Mouse (Mus musculus): Measurements from ENCODE around the gene Srpk1. TPM values are rescaled to one million over a fixed set of nuclear protein-coding genes. Genes with fewer than 3 reads are reported as not detected.

Srpk1 gene
- polyA plus RNA-seq, 1 experiment from 2014 or later: 107 TPM

- no peaks in the 10 kb centered on the region for H3K9me3 ChIP-seq (ENCODE audit: control insufficient read depth, low read length)
- no peak overlapping the region for H3K27ac ChIP-seq (ENCODE audit: low read length)
- no peak overlapping the region for H3K4me3 ChIP-seq (replicated peaks; ENCODE audit: low read length)
- H3K4me2 ChIP-seq (ENCODE audit: low read length): no peak overlapping the region
- no peak overlapping the region for H3K9ac ChIP-seq (replicated peaks; ENCODE audit: low read depth, low read length)
- no peaks in the 10 kb centered on the region for H3K27me3 ChIP-seq (replicated peaks; ENCODE audit: control insufficient read depth, insufficient read depth, low read length)
- peaks cover 7% of the 10 kb centered on the region; the same call in 1 of the 2 replicates for H3K36me3 ChIP-seq (ENCODE audit: control insufficient read depth, insufficient read depth)
- 88% methylated on average over 1 of the region's 1 CpGs for WGBS
- H3K4me1 ChIP-seq (replicated peaks; ENCODE audit: control insufficient read depth, insufficient read depth, low read length): peaks cover 24% of the 10 kb centered on the region
- no peak for ATAC-seq
Measured at GRCm38 (mm10) chr17:28618775-28619174, 3.7 kb downstream of the Srpk1 start.

GRCm38 (mm10) chr17:28618124-28618523, 4.4 kb downstream of the Srpk1 start:
- H3K9ac ChIP-seq (replicated peaks; ENCODE audit: low read depth, low read length): no peak overlapping the region
- no peak for ATAC-seq
- 81% methylated on average over 7 of the region's 7 CpGs for WGBS

GRCm38 (mm10) chr17:28617636-28618035, 4.9 kb downstream of the Srpk1 start:
- H3K9ac ChIP-seq (replicated peaks; ENCODE audit: low read depth, low read length): no peak overlapping the region
- H3K36me3 ChIP-seq (ENCODE audit: control insufficient read depth, insufficient read depth): peaks cover 7% of the 10 kb centered on the region; the same call in 1 of the 2 replicates
- peaks cover 22% of the 10 kb centered on the region for H3K4me1 ChIP-seq (replicated peaks; ENCODE audit: control insufficient read depth, insufficient read depth, low read length)
- H3K27ac ChIP-seq (ENCODE audit: low read length): no peak overlapping the region
- H3K9me3 ChIP-seq (ENCODE audit: control insufficient read depth, low read length): no peaks in the 10 kb centered on the region
- H3K27me3 ChIP-seq (replicated peaks; ENCODE audit: control insufficient read depth, insufficient read depth, low read length): no peaks in the 10 kb centered on the region
- no peak overlapping the region for H3K4me2 ChIP-seq (ENCODE audit: low read length)
- no peak overlapping the region for H3K4me3 ChIP-seq (replicated peaks; ENCODE audit: low read length)
- 91% methylated on average over 10 of the region's 10 CpGs for WGBS
- ATAC-seq: no peak

More at GRCm38 (mm10) chr17:28618124-28618523, 4.4 kb downstream of the Srpk1 start:
- Histone ChIP-seq H3K4me3 (replicated peaks; ENCODE audit: low read length) (no peak overlapping the region), H3K27me3 (replicated peaks; ENCODE audit: control insufficient read depth, insufficient read depth, low read length) (no peaks in the 10 kb centered on the region), H3K4me1 (replicated peaks; ENCODE audit: control insufficient read depth, insufficient read depth, low read length) (peaks cover 24% of the 10 kb centered on the region), H3K4me2 (ENCODE audit: low read length) (no peak overlapping the region), H3K9me3 (ENCODE audit: control insufficient read depth, low read length) (no peaks in the 10 kb centered on the region), H3K36me3 (ENCODE audit: control insufficient read depth, insufficient read depth) (peaks cover 7% of the 10 kb centered on the region; the same call in 1 of the 2 replicates), H3K27ac (ENCODE audit: low read length) (no peak overlapping the region)

GRCm38 (mm10) chr17:28615332-28615731, 7.2 kb downstream of the Srpk1 start:
- H3K9ac ChIP-seq (replicated peaks; ENCODE audit: low read depth, low read length): no peak overlapping the region
- peaks cover 10% of the 10 kb centered on the region for H3K4me1 ChIP-seq (replicated peaks; ENCODE audit: control insufficient read depth, insufficient read depth, low read length)
- no peak for ATAC-seq
- no peaks in the 10 kb centered on the region for H3K27me3 ChIP-seq (replicated peaks; ENCODE audit: control insufficient read depth, insufficient read depth, low read length)
- no peak overlapping the region for H3K27ac ChIP-seq (ENCODE audit: low read length)
- WGBS: 95% methylated on average over 4 of the region's 4 CpGs
- no peaks in the 10 kb centered on the region for H3K9me3 ChIP-seq (ENCODE audit: control insufficient read depth, low read length)
- no peak overlapping the region for H3K4me3 ChIP-seq (replicated peaks; ENCODE audit: low read length)
- H3K36me3 ChIP-seq (ENCODE audit: control insufficient read depth, insufficient read depth): peaks cover 7% of the 10 kb centered on the region; the same call in 1 of the 2 replicates
- no peak overlapping the region for H3K4me2 ChIP-seq (ENCODE audit: low read length)

- H3K9ac ChIP-seq (replicated peaks; ENCODE audit: low read depth, low read length): no peak overlapping the region
- no peak overlapping the region for H3K27ac ChIP-seq (ENCODE audit: low read length)
- H3K36me3 ChIP-seq (ENCODE audit: control insufficient read depth, insufficient read depth): peaks cover 2% of the 10 kb centered on the region; the same call in 1 of the 2 replicates
- no peak overlapping the region for H3K4me2 ChIP-seq (ENCODE audit: low read length)
- H3K9me3 ChIP-seq (ENCODE audit: control insufficient read depth, low read length): no peaks in the 10 kb centered on the region
- no peaks in the 10 kb centered on the region for H3K27me3 ChIP-seq (replicated peaks; ENCODE audit: control insufficient read depth, insufficient read depth, low read length)
- ATAC-seq: no peak
- H3K4me1 ChIP-seq (replicated peaks; ENCODE audit: control insufficient read depth, insufficient read depth, low read length): peaks cover 4% of the 10 kb centered on the region
- WGBS: 82% methylated on average over 6 of the region's 6 CpGs
- H3K4me3 ChIP-seq (replicated peaks; ENCODE audit: low read length): no peak overlapping the region
Measured at GRCm38 (mm10) chr17:28613096-28613495, 9.4 kb downstream of the Srpk1 start.

- Histone ChIP-seq H3K4me1 (replicated peaks; ENCODE audit: control insufficient read depth, insufficient read depth, low read length) (peaks cover 2% of the 10 kb centered on the region), H3K27ac (ENCODE audit: low read length) (no peak overlapping the region), H3K4me2 (ENCODE audit: low read length) (no peak overlapping the region), H3K4me3 (replicated peaks; ENCODE audit: low read length) (no peak overlapping the region), H3K27me3 (replicated peaks; ENCODE audit: control insufficient read depth, insufficient read depth, low read length) (no peaks in the 10 kb centered on the region), H3K9me3 (ENCODE audit: control insufficient read depth, low read length) (no peaks in the 10 kb centered on the region), H3K36me3 (ENCODE audit: control insufficient read depth, insufficient read depth) (peaks cover 2% of the 10 kb centered on the region; the same call in 1 of the 2 replicates), H3K9ac (replicated peaks; ENCODE audit: low read depth, low read length) (no peak overlapping the region)
- ATAC-seq: no peak
- WGBS: 84% methylated on average over 2 of the region's 2 CpGs
Measured at GRCm38 (mm10) chr17:28612603-28613002, 9.9 kb downstream of the Srpk1 start.

- Histone ChIP-seq H3K9ac (replicated peaks; ENCODE audit: low read depth, low read length) (no peak overlapping the region), H3K4me1 (replicated peaks; ENCODE audit: control insufficient read depth, insufficient read depth, low read length) (no peaks in the 10 kb centered on the region), H3K9me3 (ENCODE audit: control insufficient read depth, low read length) (no peaks in the 10 kb centered on the region), H3K36me3 (ENCODE audit: control insufficient read depth, insufficient read depth) (peaks cover 10% of the 10 kb centered on the region), H3K4me3 (replicated peaks; ENCODE audit: low read length) (no peak overlapping the region), H3K27me3 (replicated peaks; ENCODE audit: control insufficient read depth, insufficient read depth, low read length) (no peaks in the 10 kb centered on the region), H3K4me2 (ENCODE audit: low read length) (no peak overlapping the region), H3K27ac (ENCODE audit: low read length) (no peak overlapping the region)
- no peak for ATAC-seq
- 89% methylated on average over 3 of the region's 3 CpGs for WGBS
Measured at GRCm38 (mm10) chr17:28609543-28609942, 13.0 kb downstream of the Srpk1 start.

- 67% methylated on average over 9 of the region's 9 CpGs for WGBS
- Histone ChIP-seq H3K4me3 (replicated peaks; ENCODE audit: low read length) (no peak overlapping the region), H3K4me1 (replicated peaks; ENCODE audit: control insufficient read depth, insufficient read depth, low read length) (no peaks in the 10 kb centered on the region), H3K27ac (ENCODE audit: low read length) (no peak overlapping the region), H3K4me2 (ENCODE audit: low read length) (no peak overlapping the region), H3K36me3 (ENCODE audit: control insufficient read depth, insufficient read depth) (peaks cover 50% of the 10 kb centered on the region), H3K27me3 (replicated peaks; ENCODE audit: control insufficient read depth, insufficient read depth, low read length) (no peaks in the 10 kb centered on the region), H3K9ac (replicated peaks; ENCODE audit: low read depth, low read length) (no peak overlapping the region), H3K9me3 (ENCODE audit: control insufficient read depth, low read length) (no peaks in the 10 kb centered on the region)
- ATAC-seq: no peak
Measured at GRCm38 (mm10) chr17:28601557-28602250, 20.8 kb downstream of the Srpk1 start.

- WGBS: 77% methylated on average over 5 of the region's 5 CpGs
- no peaks in the 10 kb centered on the region for H3K9me3 ChIP-seq (ENCODE audit: control insufficient read depth, low read length)
- no peak overlapping the region for H3K4me3 ChIP-seq (replicated peaks; ENCODE audit: low read length)
- no peak for ATAC-seq
- H3K27ac ChIP-seq (ENCODE audit: low read length): no peak overlapping the region
- H3K27me3 ChIP-seq (replicated peaks; ENCODE audit: control insufficient read depth, insufficient read depth, low read length): no peaks in the 10 kb centered on the region
- no peaks in the 10 kb centered on the region for H3K4me1 ChIP-seq (replicated peaks; ENCODE audit: control insufficient read depth, insufficient read depth, low read length)
- H3K9ac ChIP-seq (replicated peaks; ENCODE audit: low read depth, low read length): no peak overlapping the region
- H3K4me2 ChIP-seq (ENCODE audit: low read length): no peak overlapping the region
- H3K36me3 ChIP-seq (ENCODE audit: control insufficient read depth, insufficient read depth): peaks cover 58% of the 10 kb centered on the region
Measured at GRCm38 (mm10) chr17:28600780-28601179, 21.7 kb downstream of the Srpk1 start.

Data from forebrain, embryonic 16.5 days (tissue).